Mouse (Mus musculus): Measurements from ENCODE around the gene Fkbp8. TPM values are rescaled to one million over a fixed set of nuclear protein-coding genes. Genes with fewer than 3 reads are reported as not detected.

The Fkbp8 gene
- polyA plus RNA-seq, 1 experiment from 2014 or later = 425 TPM

DNA sequence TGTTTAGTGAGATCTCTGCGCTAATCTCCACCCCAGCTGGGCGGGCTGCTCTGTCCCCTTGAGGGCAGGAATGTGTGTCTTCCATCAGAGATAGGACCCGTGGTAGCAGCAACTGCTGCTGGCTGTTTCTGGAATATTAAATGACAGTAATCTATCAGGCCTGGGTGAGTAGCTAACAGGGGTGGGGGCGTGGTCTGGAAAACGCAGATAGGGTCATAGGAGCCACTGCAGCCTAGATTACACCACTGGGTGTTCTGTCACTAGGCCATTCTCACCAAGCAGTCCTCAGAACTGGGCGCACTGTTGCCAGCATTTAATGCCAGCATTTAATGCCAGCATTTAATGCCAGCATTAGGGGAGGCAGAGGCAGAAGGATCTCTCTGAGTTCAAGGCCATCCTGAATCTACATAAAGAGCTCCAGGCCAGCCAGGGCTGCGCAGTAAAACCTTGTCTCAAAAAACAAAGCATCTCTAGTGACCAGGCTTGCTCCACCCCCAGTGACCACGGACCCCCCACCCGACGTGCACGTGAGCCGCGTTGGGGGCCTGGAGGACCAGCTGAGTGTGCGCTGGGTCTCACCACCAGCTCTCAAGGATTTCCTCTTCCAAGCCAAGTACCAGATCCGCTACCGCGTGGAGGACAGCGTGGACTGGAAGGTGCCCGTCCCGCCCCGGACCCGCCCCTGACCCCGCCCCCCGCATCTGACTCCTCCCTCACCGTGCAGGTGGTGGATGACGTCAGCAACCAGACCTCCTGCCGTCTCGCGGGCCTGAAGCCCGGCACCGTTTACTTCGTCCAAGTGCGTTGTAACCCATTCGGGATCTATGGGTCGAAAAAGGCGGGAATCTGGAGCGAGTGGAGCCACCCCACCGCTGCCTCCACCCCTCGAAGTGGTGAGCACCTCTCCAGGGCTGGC, 26.9 kb upstream of the Fkbp8 start:
- no peak for ATAC-seq
- no peaks in the 10 kb centered on the region for H3K9me3 ChIP-seq (replicated peaks; ENCODE audit: control insufficient read depth, low read length, poor library complexity, severe bottlenecking)
- H3K9ac ChIP-seq (ENCODE audit: low read depth, low read length) = 0 out of 2 replicates have a peak overlapping the region, but pooled peaks have one; percentile 5
- no peak overlapping the region for H3K27ac ChIP-seq (ENCODE audit: low read length)
- H3K27me3 ChIP-seq (ENCODE audit: control insufficient read depth, insufficient read depth, low read depth, low read length) = peaks cover 81% of the 10 kb centered on the region
- H3K4me1 ChIP-seq (ENCODE audit: control insufficient read depth, insufficient read depth, low read length) = peaks cover 20% of the 10 kb centered on the region
- H3K36me3 ChIP-seq (ENCODE audit: control insufficient read depth, insufficient read depth, low read length) = peaks cover 7% of the 10 kb centered on the region; the same call in 1 of the 2 replicates
- peak overlapping the region; percentile 30 for H3K4me2 ChIP-seq (ENCODE audit: low read length)
- 7% methylated on average over 36 of the region's 39 CpGs for WGBS
- H3K4me3 ChIP-seq (ENCODE audit: low read depth, low read length) = peak overlapping the region; percentile 12; the same call in 1 of the 2 replicates

DNA sequence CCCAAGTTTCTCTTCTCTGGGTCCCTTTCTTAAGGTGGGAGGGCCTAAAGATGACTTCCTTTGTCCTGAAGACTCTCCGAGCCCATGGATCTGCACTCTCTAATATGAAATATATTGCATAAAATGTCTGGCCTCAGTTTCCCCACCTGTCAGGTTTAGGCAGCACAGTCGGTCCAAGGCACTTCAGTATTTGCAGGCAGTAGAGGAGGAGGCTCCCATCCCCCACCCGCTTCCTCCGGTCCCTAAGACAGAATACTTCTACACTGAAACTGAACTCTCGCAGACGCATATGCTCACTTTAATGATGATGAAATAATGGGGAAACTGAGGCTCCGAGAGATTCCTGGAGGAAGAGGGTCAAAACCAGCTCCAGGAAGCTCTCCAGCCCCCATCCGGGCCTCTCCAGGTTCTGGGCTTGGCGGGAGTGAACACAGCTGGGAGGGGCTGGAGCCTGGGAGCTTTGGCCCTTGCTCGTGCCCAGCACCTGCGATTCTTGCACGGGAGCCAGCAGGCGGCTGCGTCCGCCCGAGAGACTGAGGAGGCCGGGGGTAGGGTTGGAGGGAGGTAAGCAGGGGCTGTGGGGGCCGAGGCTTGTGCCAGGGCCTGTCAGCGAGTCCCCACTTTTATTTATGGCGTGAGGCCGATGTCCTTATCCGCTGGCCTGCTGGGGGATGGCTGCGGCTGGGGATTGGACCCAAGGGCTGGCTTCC, 25.5 kb upstream of the Fkbp8 start:
- 9% methylated on average over 23 of the region's 23 CpGs for WGBS
- Histone ChIP-seq H3K4me2 (ENCODE audit: low read length) (no peak overlapping the region), H3K9ac (ENCODE audit: low read depth, low read length) (no peak overlapping the region), H3K9me3 (replicated peaks; ENCODE audit: control insufficient read depth, low read length, poor library complexity, severe bottlenecking) (no peaks in the 10 kb centered on the region), H3K4me1 (ENCODE audit: control insufficient read depth, insufficient read depth, low read length) (peaks cover 23% of the 10 kb centered on the region), H3K27me3 (ENCODE audit: control insufficient read depth, insufficient read depth, low read depth, low read length) (peaks cover 68% of the 10 kb centered on the region), H3K27ac (ENCODE audit: low read length) (no peak overlapping the region), H3K36me3 (ENCODE audit: control insufficient read depth, insufficient read depth, low read length) (peaks cover 7% of the 10 kb centered on the region; the same call in 1 of the 2 replicates), H3K4me3 (ENCODE audit: low read depth, low read length) (no peak overlapping the region)
- ATAC-seq = no peak

DNA sequence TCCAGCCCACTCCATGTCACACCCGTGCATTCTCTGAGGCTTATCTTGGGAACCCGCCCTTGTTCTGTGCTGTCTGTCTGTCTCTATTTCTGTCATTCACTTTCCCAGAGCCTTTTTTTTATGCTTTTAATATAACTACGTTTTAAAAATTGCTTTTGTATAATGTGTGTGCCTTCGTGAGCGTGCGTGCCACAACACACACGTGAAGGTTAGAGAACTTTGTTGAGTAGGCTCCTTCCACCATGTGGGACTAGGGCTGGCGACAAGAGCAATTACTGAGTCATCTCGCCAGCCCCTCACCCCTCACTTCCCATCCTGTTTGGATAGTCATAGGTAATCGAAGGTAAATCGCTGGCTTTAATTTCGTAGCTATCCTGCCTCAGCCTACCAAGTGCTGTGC, 25.0 kb upstream of the Fkbp8 start:
- Histone ChIP-seq H3K4me1 (ENCODE audit: control insufficient read depth, insufficient read depth, low read length) (peaks cover 23% of the 10 kb centered on the region), H3K4me3 (ENCODE audit: low read depth, low read length) (no peak overlapping the region), H3K9ac (ENCODE audit: low read depth, low read length) (no peak overlapping the region), H3K4me2 (ENCODE audit: low read length) (no peak overlapping the region), H3K9me3 (replicated peaks; ENCODE audit: control insufficient read depth, low read length, poor library complexity, severe bottlenecking) (no peaks in the 10 kb centered on the region), H3K27ac (ENCODE audit: low read length) (no peak overlapping the region), H3K36me3 (ENCODE audit: control insufficient read depth, insufficient read depth, low read length) (peaks cover 9% of the 10 kb centered on the region), H3K27me3 (ENCODE audit: control insufficient read depth, insufficient read depth, low read depth, low read length) (peaks cover 63% of the 10 kb centered on the region)
- 37% methylated on average over 12 of the region's 12 CpGs for WGBS
- ATAC-seq = no peak

DNA sequence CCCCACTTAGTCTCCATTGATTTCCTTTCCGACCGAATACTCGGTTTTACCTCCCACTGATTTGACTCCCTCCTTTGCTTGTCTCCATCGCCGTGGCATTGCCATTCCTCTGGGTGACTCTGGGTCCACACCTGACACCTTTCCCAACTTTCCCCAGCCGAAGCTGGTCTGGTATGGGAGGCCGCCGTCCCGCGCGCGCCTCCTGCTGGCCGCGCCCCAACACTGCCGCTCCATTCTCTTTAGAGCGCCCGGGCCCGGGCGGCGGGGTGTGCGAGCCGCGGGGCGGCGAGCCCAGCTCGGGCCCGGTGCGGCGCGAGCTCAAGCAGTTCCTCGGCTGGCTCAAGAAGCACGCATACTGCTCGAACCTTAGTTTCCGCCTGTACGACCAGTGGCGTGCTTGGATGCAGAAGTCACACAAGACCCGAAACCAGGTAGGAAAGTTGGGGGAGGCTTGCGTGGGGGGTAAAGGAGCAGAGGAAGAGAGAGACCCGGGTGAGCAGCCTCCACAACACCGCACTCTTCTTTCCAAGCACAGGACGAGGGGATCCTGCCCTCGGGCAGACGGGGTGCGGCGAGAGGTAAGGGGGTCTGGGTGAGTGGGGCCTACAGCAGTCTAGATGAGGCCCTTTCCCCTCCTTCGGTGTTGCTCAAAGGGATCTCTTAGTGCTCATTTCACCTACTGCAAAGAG, 24.3 kb upstream of the Fkbp8 start:
- H3K9ac ChIP-seq (ENCODE audit: low read depth, low read length) = no peak overlapping the region; the same call in 1 of the 2 replicates
- H3K27me3 ChIP-seq (ENCODE audit: control insufficient read depth, insufficient read depth, low read depth, low read length) = peaks cover 57% of the 10 kb centered on the region
- H3K4me3 ChIP-seq (ENCODE audit: low read depth, low read length) = no peak overlapping the region
- peak overlapping the region; percentile 11; the same call in 1 of the 2 replicates for H3K4me2 ChIP-seq (ENCODE audit: low read length)
- H3K4me1 ChIP-seq (ENCODE audit: control insufficient read depth, insufficient read depth, low read length) = peaks cover 23% of the 10 kb centered on the region
- no peak for ATAC-seq
- WGBS = 13% methylated on average over 46 of the region's 46 CpGs
- H3K9me3 ChIP-seq (replicated peaks; ENCODE audit: control insufficient read depth, low read length, poor library complexity, severe bottlenecking) = no peaks in the 10 kb centered on the region
- H3K27ac ChIP-seq (ENCODE audit: low read length) = no peak overlapping the region
- H3K36me3 ChIP-seq (ENCODE audit: control insufficient read depth, insufficient read depth, low read length) = peaks cover 15% of the 10 kb centered on the region

DNA sequence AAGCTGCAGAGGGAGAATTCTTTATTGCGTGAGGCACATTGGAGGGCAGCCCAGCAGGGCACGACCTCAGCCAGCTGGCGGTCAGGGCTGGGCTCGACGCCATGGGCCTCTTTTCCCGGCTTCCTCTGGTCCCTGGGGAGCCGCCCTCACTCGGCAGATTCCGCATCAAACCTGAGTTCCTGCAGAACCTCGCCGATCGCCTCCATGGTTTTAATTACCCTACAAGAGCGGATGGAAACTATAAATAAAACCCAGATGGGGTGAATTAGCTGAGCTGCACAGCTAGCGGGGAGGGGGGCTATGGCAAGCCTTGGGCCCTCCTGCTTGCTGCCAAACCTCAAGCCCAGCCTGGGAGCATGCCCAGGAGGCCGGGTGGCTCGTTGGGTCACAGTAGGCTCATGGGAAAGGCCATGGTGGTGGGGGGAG, 23.2 kb upstream of the Fkbp8 start:
- Histone ChIP-seq H3K36me3 (ENCODE audit: control insufficient read depth, insufficient read depth, low read length) (peaks cover 15% of the 10 kb centered on the region), H3K27ac (ENCODE audit: low read length) (no peak overlapping the region), H3K4me1 (ENCODE audit: control insufficient read depth, insufficient read depth, low read length) (peaks cover 32% of the 10 kb centered on the region), H3K4me3 (ENCODE audit: low read depth, low read length) (no peak overlapping the region), H3K27me3 (ENCODE audit: control insufficient read depth, insufficient read depth, low read depth, low read length) (peaks cover 46% of the 10 kb centered on the region), H3K9me3 (replicated peaks; ENCODE audit: control insufficient read depth, low read length, poor library complexity, severe bottlenecking) (no peaks in the 10 kb centered on the region), H3K9ac (ENCODE audit: low read depth, low read length) (no peak overlapping the region), H3K4me2 (ENCODE audit: low read length) (no peak overlapping the region)
- ATAC-seq = no peak
- WGBS = 63% methylated on average over 16 of the region's 16 CpGs

DNA sequence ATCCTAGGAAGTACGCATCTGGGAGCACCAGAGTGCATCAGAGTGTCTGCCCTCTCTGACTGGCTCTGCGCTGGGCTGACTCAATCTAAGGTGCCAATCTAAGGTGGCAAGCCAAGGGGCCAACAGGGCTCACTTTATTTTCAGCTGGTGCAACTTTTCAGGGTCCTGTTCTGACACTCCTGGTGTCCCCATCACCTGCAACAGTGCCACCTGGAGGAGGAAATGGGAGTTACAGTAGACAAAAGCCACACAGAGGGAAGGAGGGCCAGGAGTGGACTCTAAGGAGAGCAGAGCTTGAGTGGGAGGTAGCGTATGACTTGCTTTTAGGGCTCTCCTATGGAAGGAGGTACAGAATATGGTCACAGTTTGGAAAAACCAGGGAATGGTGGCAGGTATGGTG, 22.7 kb upstream of the Fkbp8 start:
- ATAC-seq = no peak
- 76% methylated on average over 3 of the region's 3 CpGs for WGBS
- H3K4me1 ChIP-seq (ENCODE audit: control insufficient read depth, insufficient read depth, low read length) = peaks cover 36% of the 10 kb centered on the region
- no peak overlapping the region for H3K9ac ChIP-seq (ENCODE audit: low read depth, low read length)
- no peak overlapping the region for H3K4me3 ChIP-seq (ENCODE audit: low read depth, low read length)
- no peaks in the 10 kb centered on the region for H3K9me3 ChIP-seq (replicated peaks; ENCODE audit: control insufficient read depth, low read length, poor library complexity, severe bottlenecking)
- H3K27ac ChIP-seq (ENCODE audit: low read length) = no peak overlapping the region
- peak overlapping the region; percentile 15; the same call in 1 of the 2 replicates for H3K4me2 ChIP-seq (ENCODE audit: low read length)
- peaks cover 42% of the 10 kb centered on the region for H3K27me3 ChIP-seq (ENCODE audit: control insufficient read depth, insufficient read depth, low read depth, low read length)
- peaks cover 15% of the 10 kb centered on the region for H3K36me3 ChIP-seq (ENCODE audit: control insufficient read depth, insufficient read depth, low read length)

DNA sequence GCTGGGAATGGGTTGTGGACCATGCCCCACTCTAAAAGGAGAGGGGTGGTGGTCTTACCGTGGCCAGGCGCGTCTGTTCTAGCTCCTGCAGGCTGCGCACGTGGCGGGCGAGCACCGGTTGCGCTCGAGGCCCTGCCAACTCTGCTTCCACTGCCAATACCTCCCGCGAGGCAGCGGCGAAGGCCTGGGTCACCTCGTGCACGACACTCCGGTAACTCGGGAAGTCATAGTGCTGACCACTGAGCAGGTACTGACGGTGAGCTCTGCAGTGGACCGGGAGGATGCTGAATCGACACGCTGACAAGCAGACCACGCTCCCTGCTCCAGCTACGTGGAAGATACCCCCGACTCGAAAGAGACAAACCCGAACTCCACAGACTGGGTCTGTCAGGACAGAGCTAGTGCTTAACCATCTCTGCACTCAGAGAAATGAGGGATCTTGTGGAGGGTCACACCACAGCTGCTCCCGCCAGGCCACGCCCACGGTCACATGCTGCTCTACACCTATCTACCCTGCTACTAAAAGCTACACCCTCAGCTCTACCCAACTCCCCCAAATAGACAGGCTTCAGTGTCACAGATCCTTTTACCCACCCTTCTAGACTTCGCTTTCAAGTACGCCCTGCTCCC, 21.7 kb upstream of the Fkbp8 start:
- H3K4me3 ChIP-seq (ENCODE audit: low read depth, low read length) = peak overlapping the region; percentile 88
- peaks cover 15% of the 10 kb centered on the region for H3K36me3 ChIP-seq (ENCODE audit: control insufficient read depth, insufficient read depth, low read length)
- no peaks in the 10 kb centered on the region for H3K9me3 ChIP-seq (replicated peaks; ENCODE audit: control insufficient read depth, low read length, poor library complexity, severe bottlenecking)
- ATAC-seq = no peak; the same call in none of the 2 replicates
- peaks cover 32% of the 10 kb centered on the region for H3K27me3 ChIP-seq (ENCODE audit: control insufficient read depth, insufficient read depth, low read depth, low read length)
- peak overlapping the region; percentile 98 for H3K27ac ChIP-seq (ENCODE audit: low read length)
- peak overlapping the region; percentile 97 for H3K9ac ChIP-seq (ENCODE audit: low read depth, low read length)
- H3K4me1 ChIP-seq (ENCODE audit: control insufficient read depth, insufficient read depth, low read length) = peaks cover 34% of the 10 kb centered on the region
- WGBS = 36% methylated on average over 32 of the region's 32 CpGs
- H3K4me2 ChIP-seq (ENCODE audit: low read length) = peak overlapping the region; percentile 91

DNA sequence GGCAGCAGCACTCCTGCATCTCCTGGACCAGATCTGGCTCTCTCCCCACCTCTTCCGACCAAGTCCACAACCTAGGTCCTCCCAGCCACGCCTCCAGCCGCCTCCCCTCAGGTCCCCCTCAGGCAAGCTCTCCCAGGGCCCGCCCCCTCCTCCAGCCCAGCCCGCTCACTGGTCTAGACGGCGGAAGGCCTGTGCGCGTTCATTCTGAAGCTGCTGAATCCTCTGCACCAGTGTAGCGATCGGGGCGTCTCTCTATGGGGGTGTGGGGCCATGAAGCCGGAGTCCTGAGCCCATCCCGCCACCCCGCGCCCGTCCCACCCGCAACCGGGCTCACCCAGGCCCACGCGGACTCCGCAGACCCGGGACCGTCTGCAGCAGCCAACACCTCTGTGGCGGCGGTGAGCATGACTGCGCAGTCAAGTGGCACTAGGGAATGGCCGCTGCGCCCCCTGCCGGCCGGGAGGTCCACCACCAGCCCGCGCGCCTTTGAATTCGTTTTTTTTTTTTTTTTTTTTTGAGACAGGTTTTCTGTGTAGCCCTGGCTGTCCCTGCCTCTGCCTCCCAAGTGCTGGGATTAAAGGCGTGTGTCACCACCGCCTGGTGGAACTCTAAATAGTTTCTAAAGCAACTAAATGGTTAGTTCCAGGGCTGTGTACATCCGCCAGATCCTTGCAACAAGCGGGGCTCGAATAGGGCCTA, 21.0 kb upstream of the Fkbp8 start, which contains the start of gene Rex1bd:
Rex1bd (minus strand) TSS at position 425 of the 699 bp plus-strand sequence.
- 2% methylated on average over 40 of the region's 40 CpGs for WGBS
- H3K4me1 ChIP-seq (ENCODE audit: control insufficient read depth, insufficient read depth, low read length) = peaks cover 36% of the 10 kb centered on the region

More for the DNA sequence above, 21.0 kb upstream of the Fkbp8 start, which contains the start of gene Rex1bd:
- Histone ChIP-seq H3K36me3 (ENCODE audit: control insufficient read depth, insufficient read depth, low read length) (peaks cover 15% of the 10 kb centered on the region), H3K4me3 (ENCODE audit: low read depth, low read length) (peak within 1 kb of the TSS; percentile 88), H3K27me3 (ENCODE audit: control insufficient read depth, insufficient read depth, low read depth, low read length) (peaks cover 25% of the 10 kb centered on the region), H3K4me2 (ENCODE audit: low read length) (peak within 1 kb of the TSS; percentile 91), H3K9ac (ENCODE audit: low read depth, low read length) (peak within 1 kb of the TSS; percentile 97), H3K9me3 (replicated peaks; ENCODE audit: control insufficient read depth, low read length, poor library complexity, severe bottlenecking) (no peaks in the 10 kb centered on the region), H3K27ac (ENCODE audit: low read length) (peak within 1 kb of the TSS; percentile 98)
- ATAC-seq = peak; percentile 84
